Mouse (Mus musculus) heart, adult 2 months (tissue): ENCODE data around the gene Rnase10.

Experiments used
- CTCF ChIP-seq: fragments of 200-600 bp; IDR thresholded peaks from 2 replicates; pipeline ENCODE4 v1.8.1; 2022; ENCODE audit warnings: antibody characterized with exemption, mild to moderate bottlenecking, moderate library complexity
- POLR2A ChIP-seq: fragments of 200-500 bp; IDR thresholded peaks from 2 replicates; pipeline ENCODE4 v1.6.1; 2011; ENCODE audit warnings: mild to moderate bottlenecking, low read depth, low read length, control low read depth; ENCODE audit not compliant: insufficient read depth

DNA sequence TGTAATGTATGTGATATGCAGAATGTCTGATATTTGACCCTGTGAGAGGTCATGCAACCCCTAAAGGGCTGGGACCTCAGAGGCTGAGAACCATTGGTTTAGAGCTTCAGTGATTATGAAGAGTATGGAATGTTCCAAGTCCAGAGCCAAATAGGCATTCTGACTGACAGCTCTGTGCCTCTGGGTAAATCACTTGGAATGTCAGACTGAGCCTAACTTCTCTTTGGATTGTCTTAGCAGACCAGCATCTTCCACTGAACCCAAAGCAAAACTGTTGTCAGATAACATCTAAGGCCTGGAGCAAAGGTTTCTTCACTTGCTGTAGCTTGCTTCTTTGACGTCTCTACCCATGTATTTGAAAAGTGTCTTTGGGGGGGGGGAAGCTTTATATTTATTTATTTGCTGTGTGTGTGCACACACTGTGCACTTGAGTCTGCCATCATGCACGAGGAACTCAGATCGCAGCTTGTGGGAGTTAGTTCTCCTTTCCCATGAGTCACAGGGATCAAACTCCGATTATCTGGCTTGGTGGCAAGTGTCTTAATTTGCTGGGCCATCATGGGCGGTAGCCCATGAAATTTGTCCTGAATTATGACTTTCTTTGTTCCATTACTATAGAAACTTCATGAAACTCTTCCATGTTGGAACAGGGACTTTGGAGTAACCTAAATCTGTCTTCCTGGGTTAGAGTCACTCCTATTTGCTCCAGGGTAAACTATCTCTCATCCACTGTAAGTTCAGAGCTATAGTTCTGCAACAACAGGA lies 39.2 kb upstream of the Rnase10 start:
- no peak for TF ChIP-seq CTCF
- TF ChIP-seq POLR2A, result no peak
